Mouse (Mus musculus) erythroblast, embryonic 14.5 days (primary cell): ENCODE measurements around the gene Aldh5a1. TPM values are rescaled to one million over a fixed set of nuclear protein-coding genes. Genes with fewer than 3 reads are reported as not detected.
A peak's percentile ranks its signal among the peaks of the same experiment; 100 is the strongest.
"Not testable (repeated sequence)": the region's sequence is repeated elsewhere in the genome, so short reads cannot be mapped to it uniquely, and the experiment has no call there.

Experiments
- H3K27me3 ChIP-seq: 2 replicates; pipeline ENCODE4 v1.6.1; 2012; ENCODE audit warnings: inconsistent platforms; ENCODE audit not compliant: control insufficient read depth
- H3K36me3 ChIP-seq: 2 replicates; pipeline ENCODE4 v1.6.1; 2012; ENCODE audit warnings: mild to moderate bottlenecking, inconsistent platforms; ENCODE audit not compliant: control insufficient read depth
- H3K4me1 ChIP-seq: 2 replicates; pipeline ENCODE4 v1.6.1; 2012; ENCODE audit warnings: inconsistent platforms; ENCODE audit not compliant: control insufficient read depth
- H3K4me3 ChIP-seq: replicated peaks from 2 replicates; pipeline ENCODE3; 2012; ENCODE audit warnings: moderate library complexity, mild to moderate bottlenecking, inconsistent platforms
- H3K9me3 ChIP-seq: 2 replicates; pipeline ENCODE4 v1.6.1; 2012; ENCODE audit warnings: low read length, inconsistent platforms, mixed read lengths; ENCODE audit not compliant: control insufficient read depth
- GATA1 ChIP-seq: IDR thresholded peaks from 2 replicates; pipeline ENCODE4 v1.6.1; 2012; ENCODE audit warnings: low read length, inconsistent platforms, mixed read lengths
- TAL1 ChIP-seq: IDR thresholded peaks from 3 replicates; pipeline ENCODE4 v1.6.1; 2012; ENCODE audit warnings: low read length, inconsistent platforms, mixed read lengths
- polyA plus RNA-seq: library from polyadenylated mRNA; stranded (reverse); fragments of >175 nt; gene quantifications from 2 replicates; pipeline ENCODE4 v1.2.3, GENCODE M21; 2012

The Aldh5a1 gene
- polyA plus RNA-seq: 0.01 TPM in 1 of 2 replicates, not detected in the other

DNA sequence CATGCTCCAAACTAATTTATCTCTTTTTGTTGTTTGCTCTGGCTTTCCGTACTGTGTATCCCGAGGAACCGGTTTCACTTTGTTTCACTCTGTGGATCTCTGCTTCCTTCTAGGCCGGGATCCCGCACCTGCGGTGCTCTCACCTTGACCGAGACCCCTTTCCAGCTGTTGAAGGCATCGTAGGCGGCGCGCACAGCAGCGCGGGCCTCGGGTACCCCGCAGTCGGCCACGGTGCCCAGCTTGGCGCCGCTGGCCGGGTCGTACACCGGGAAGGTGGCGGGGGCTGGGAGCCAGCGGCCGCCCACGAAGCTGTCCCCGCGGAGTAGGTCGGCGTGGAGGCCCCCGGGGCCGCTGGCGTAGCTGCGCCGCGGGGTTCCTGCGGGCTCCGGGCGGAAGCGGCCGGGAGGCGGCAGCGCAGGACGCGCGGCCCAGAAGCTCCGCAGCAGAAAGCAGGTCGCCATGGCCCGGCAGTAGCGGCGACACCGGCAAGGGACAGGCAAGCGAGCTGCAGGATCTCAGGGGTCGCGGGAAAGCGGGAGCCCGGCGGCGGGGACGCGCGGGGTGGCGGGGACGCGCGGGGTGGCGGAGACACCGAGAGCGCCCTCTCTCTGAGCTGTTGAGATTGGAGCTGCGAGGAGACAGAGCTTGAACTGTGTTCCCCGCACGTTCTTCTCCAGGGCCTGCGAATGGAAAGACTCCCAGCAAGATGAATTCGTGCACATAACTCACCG lies at the start of gene Aldh5a1:
Gene Aldh5a1, minus strand, starts transcription at position 554 of the 731 bp plus-strand sequence.
- peak within 1 kb of the TSS; percentile 60 for H3K4me3 ChIP-seq

DNA sequence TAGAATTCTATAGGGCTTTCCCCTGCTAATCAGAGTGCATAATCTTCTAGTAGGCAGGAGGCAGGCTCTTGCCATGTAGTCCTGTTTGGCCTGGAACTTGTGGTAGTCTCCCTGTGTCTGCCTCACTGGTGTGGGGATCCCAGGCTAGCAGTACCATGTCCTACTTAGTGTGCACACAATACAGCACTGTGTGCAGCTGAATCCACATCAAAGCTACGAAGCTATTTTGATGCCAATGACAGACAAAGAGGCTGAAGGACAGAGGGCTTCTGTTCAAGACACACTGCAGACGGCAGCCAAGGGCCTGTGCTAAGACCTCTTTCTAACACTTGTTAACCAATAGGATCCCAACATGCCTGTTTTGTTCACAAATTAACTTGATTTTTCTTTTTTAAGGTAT lies 48.0 kb upstream of the Aldh5a1 start:
- no peaks in the 10 kb centered on the region for H3K4me1 ChIP-seq
- H3K9me3 ChIP-seq: no peaks in the 10 kb centered on the region
- H3K27me3 ChIP-seq: no peaks in the 10 kb centered on the region
- TF ChIP-seq TAL1: no peak
- H3K36me3 ChIP-seq: peaks cover 34% of the 10 kb centered on the region
- no peak overlapping the region for H3K4me3 ChIP-seq

More for the DNA sequence above, at the start of gene Aldh5a1:
- Histone ChIP-seq H3K4me1 (peaks cover 7% of the 10 kb centered on the region), H3K9me3 (peaks cover 2% of the 10 kb centered on the region; the same call in 1 of the 2 replicates), H3K36me3 (no peaks in the 10 kb centered on the region), H3K27me3 (peaks cover 49% of the 10 kb centered on the region)
- no peak for TF ChIP-seq GATA1

DNA sequence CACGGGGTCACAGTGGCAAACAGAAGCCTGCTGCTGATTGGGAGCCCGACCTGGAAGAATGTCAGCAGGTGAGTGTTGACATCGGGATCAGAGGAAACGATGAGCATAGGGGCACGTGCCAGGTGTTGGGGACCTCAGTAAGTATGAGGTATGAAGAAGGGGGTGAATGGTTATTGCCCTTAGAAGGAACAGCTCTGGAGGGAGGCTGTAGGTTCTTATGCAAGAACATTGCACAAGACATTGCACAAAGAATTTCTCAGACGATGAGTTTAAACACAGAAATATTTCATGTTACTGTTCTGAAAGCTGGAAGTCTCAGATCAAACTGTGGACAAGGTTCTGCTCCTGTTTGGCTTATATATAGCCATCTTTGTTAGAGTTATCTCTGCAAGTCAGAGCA lies 43.6 kb upstream of the Aldh5a1 start:
- H3K27me3 ChIP-seq: no peaks in the 10 kb centered on the region
- no peak for TF ChIP-seq TAL1
- no peak for TF ChIP-seq GATA1

DNA sequence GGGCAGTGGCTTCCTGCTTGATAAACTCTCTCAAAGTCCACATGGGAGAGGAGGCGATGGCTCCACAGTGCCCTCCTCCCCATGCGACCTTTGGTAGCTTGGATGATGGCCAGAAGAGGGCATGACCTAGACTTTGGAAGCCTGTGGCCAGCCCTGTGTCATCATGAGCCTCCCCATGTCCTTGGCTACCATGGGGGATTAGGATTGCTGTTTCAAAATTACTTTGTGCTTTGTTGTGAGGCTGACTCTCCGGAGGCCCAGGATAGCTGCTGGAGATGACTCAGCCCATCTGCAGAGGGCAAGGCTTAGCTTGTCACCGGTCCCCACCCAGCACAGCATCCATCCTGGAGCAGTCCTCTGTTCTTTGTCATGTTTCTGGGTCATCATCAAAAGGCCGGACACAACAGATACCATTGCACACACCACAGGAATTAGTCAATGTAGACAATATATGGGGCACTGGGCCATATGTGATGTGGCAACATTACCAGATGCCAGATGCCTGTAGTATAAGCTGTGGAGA lies 40.4 kb upstream of the Aldh5a1 start:
- TF ChIP-seq TAL1 (no peak), GATA1 (no peak)
- H3K4me1 ChIP-seq: no peaks in the 10 kb centered on the region
- no peak overlapping the region for H3K4me3 ChIP-seq
- no peaks in the 10 kb centered on the region for H3K27me3 ChIP-seq
- no peaks in the 10 kb centered on the region for H3K36me3 ChIP-seq
- H3K9me3 ChIP-seq: no peaks in the 10 kb centered on the region

More for the DNA sequence above, 43.6 kb upstream of the Aldh5a1 start:
- no peak overlapping the region for H3K4me3 ChIP-seq
- H3K4me1 ChIP-seq: no peaks in the 10 kb centered on the region
- H3K36me3 ChIP-seq: peaks cover 4% of the 10 kb centered on the region; the same call in 1 of the 2 replicates
- no peaks in the 10 kb centered on the region for H3K9me3 ChIP-seq

DNA sequence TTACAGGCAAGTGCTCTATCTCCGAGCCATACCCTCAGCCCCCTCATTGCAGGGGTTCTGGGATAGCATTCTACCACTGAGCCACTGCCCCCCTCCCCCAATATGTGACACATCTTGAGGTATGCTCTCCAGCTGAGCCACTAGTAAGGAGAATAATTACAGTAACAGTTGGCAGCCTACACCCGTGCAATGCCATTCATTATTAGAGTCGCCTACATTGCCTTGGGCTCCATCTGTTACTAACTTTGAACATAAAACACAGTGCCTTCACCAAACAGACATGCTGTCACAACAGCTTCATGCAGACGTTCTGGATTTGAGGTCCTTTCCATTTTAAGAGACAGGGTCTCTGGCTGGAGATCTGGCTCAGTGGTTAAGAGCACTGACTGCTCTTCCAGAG lies 38.9 kb upstream of the Aldh5a1 start:
- no peaks in the 10 kb centered on the region for H3K36me3 ChIP-seq
- H3K9me3 ChIP-seq: no peaks in the 10 kb centered on the region
- no peaks in the 10 kb centered on the region for H3K27me3 ChIP-seq
- TF ChIP-seq TAL1 (no peak), GATA1 (no peak)
- H3K4me1 ChIP-seq: no peaks in the 10 kb centered on the region
- H3K4me3 ChIP-seq: no peak overlapping the region

DNA sequence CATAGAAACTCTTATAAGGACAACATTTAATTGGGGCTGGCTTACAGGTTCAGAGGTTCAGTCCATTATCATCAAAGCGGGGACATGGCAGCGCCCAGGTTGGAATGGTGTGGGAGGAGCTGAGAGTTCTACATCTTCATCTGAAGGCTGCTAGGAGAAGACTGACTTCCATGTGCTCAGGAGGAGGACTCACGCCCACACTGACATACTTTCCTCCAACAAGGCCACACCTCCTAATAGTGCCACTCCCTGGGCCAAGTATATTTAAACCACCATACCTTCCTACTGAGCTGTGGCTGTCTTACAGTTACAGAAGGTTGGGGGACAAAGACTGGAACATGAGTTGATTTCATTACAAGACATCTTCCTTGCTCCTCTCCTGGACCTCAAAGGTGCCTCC lies 34.3 kb upstream of the Aldh5a1 start:
- not testable (repeated sequence) for H3K9me3 ChIP-seq, H3K4me3 ChIP-seq, H3K4me1 ChIP-seq, H3K36me3 ChIP-seq, H3K27me3 ChIP-seq

DNA sequence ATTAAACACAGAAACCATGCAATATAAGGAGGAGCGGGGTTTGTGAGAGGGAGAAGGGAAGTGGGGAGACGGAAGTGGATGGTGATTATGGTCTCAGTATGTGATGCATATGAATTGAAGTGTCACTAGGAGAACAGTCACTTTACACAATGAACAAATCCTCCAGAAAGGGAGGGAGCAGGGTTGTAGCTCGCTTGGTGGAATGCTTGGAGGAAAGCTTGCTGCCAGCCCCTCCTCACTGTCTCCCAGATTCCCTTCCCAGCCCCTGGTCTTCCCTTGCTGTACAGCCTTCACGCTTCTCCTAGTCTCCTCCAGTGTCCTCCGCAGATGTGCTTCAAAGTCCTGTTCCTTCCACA lies 28.4 kb upstream of the Aldh5a1 start:
- H3K4me1 ChIP-seq: peaks cover 18% of the 10 kb centered on the region
- H3K4me3 ChIP-seq: peak overlapping the region; percentile 58
- H3K9me3 ChIP-seq: no peaks in the 10 kb centered on the region

DNA sequence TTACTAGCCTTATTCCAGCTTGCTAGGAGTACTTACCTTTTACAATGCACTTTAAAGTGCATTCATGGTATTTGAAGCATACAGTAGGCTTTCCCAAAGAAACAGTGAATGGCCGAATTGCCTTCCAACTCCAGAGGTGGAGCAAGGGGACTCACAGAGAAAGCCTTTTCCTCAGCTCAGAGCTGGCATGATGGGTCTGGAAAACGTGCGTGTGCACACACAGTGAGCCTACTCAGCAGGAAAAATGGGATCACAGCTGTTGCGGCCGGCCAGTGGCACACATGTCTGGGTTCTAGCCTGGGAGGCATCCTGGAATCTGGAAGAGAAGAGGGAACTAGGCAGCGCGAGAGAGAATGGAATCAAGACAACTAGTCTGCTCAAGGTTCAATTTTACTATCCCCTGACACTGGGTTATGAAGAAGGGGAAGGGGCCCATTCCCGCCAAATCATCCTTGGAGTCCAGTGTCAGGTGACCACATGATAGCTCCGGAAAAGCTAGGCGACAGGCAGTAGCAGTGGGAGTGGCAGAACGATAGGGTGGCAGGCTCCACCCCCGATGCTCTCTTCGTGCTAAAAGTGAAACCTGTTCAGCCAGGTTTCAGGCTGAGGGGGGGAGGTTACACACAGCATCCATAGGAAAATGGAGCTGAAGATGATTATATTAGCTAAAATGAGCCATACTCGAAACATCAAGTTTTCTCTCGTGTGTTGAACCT lies 27.8 kb upstream of the Aldh5a1 start:
- Histone ChIP-seq H3K27me3 (peaks cover 4% of the 10 kb centered on the region), H3K9me3 (no peaks in the 10 kb centered on the region), H3K4me1 (peaks cover 18% of the 10 kb centered on the region), H3K36me3 (no peaks in the 10 kb centered on the region; the same call in 1 of the 2 replicates), H3K4me3 (peak overlapping the region; percentile 58)
- TF ChIP-seq TAL1 (no peak), GATA1 (no peak)

More for the DNA sequence above, 28.4 kb upstream of the Aldh5a1 start:
- Histone ChIP-seq H3K27me3 (peaks cover 4% of the 10 kb centered on the region), H3K36me3 (no peaks in the 10 kb centered on the region; the same call in 1 of the 2 replicates)
- no peak for TF ChIP-seq TAL1
- no peak for TF ChIP-seq GATA1

DNA sequence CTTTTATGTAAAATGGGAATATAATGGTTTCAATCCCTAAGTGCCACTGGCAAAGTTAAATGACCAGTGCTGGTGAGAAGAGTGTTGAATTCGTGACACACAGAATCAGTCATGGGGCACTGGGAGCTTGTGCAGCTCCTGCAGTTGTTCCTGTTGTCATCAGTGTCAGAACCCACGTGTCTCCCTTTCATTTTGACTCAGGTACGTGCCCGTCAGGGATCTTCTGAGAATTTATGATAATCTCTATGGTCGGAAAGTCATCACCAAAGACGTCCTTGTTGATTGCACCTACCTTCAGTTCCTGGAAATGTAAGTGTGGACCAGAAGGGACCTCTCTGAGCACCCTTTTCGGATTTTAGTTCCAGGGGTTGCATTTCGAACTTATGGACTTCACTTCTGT lies 24.7 kb upstream of the Aldh5a1 start:
- Histone ChIP-seq H3K36me3 (no peaks in the 10 kb centered on the region), H3K4me3 (no peak overlapping the region), H3K27me3 (peaks cover 4% of the 10 kb centered on the region), H3K4me1 (peaks cover 18% of the 10 kb centered on the region), H3K9me3 (no peaks in the 10 kb centered on the region)
- no peak for TF ChIP-seq TAL1
- TF ChIP-seq GATA1: no peak
